Mouse (Mus musculus) ES-E14 (cell line): Measurements from ENCODE around the gene Dclre1b. TPM values are rescaled to one million over a fixed set of nuclear protein-coding genes. Genes with fewer than 3 reads are reported as not detected.
"Not testable (repeated sequence)": the region's sequence is repeated elsewhere in the genome, so short reads cannot be mapped to it uniquely, and the experiment has no call there.

Experiments used
- DNase-seq: peaks from one replicate; pipeline ENCODE4 v3.0.0-alpha.2; 2013; ENCODE audit warnings: low read depth, low spot score
- H3K27ac ChIP-seq: 2 replicates; pipeline ENCODE4 v1.5.1; 2012; ENCODE audit warnings: low read depth, mild to moderate bottlenecking, low read length, moderate library complexity, mixed read lengths; ENCODE audit not compliant: poor library complexity, insufficient read depth, severe bottlenecking
- H3K36me3 ChIP-seq: 2 replicates; pipeline ENCODE4 v1.6.1; 2012; ENCODE audit warnings: mild to moderate bottlenecking, low read length, moderate library complexity, mixed read lengths; ENCODE audit not compliant: control insufficient read depth, poor library complexity, insufficient read depth, severe bottlenecking
- H3K4me1 ChIP-seq, 2 experiments: fragments of 150-350 bp in 1 of 2; sonication (generic) in 1 of 2; 2 replicates each; pipeline ENCODE4 v1.6.1; 2012; ENCODE audit warnings: low read length in 2 of 2, mild to moderate bottlenecking in 1 of 2, mixed read lengths in 1 of 2; ENCODE audit not compliant: control insufficient read depth in 2 of 2, insufficient read depth in 2 of 2, poor library complexity in 1 of 2
- H3K4me3 ChIP-seq, 2 experiments: fragments of 150-350 bp in 1 of 2; sonication (generic) in 1 of 2; 2 replicates each; pipeline ENCODE4 v1.5.1; 2012; ENCODE audit warnings: low read length in 2 of 2, low read depth in 1 of 2, mild to moderate bottlenecking in 1 of 2, mixed read lengths in 1 of 2; ENCODE audit not compliant: insufficient read depth in 1 of 2, poor library complexity in 1 of 2, severe bottlenecking in 1 of 2
- H3K9ac ChIP-seq: 2 replicates; pipeline ENCODE4 v1.6.1; 2012; ENCODE audit warnings: low read depth, mild to moderate bottlenecking, low read length, mixed read lengths; ENCODE audit not compliant: poor library complexity, insufficient read depth, severe bottlenecking
- H3K9me3 ChIP-seq: fragments of 150-350 bp; sonication (generic); 2 replicates; pipeline ENCODE4 v1.6.1; 2012; ENCODE audit warnings: low read depth, mild to moderate bottlenecking, low read length; ENCODE audit not compliant: control insufficient read depth, insufficient read depth
- CHD2 ChIP-seq: IDR thresholded peaks from 2 replicates; pipeline ENCODE4 v1.6.1; 2014; ENCODE audit warnings: mild to moderate bottlenecking, low read depth, low read length, inconsistent platforms
- HCFC1 ChIP-seq: IDR thresholded peaks from 2 replicates; pipeline ENCODE4 v1.6.1; 2012; ENCODE audit warnings: low read length, inconsistent platforms, borderline replicate concordance; ENCODE audit not compliant: insufficient read depth
- MAFK ChIP-seq: IDR thresholded peaks from 2 replicates; pipeline ENCODE4 v1.6.1; 2014; ENCODE audit warnings: mild to moderate bottlenecking, low read depth, low read length, inconsistent platforms; ENCODE audit not compliant: insufficient read depth
- ZC3H11A ChIP-seq: IDR thresholded peaks from 2 replicates; pipeline ENCODE4 v1.6.1; 2012; ENCODE audit warnings: low read depth, mild to moderate bottlenecking, inconsistent platforms, low read length, borderline replicate concordance
- ZNF384 ChIP-seq: IDR thresholded peaks from 2 replicates; pipeline ENCODE4 v1.6.1; 2012; ENCODE audit warnings: low read depth, low read length, inconsistent platforms
- in situ Hi-C, 2 experiments: fragments of 600-800 bp; cut with MboI; formaldehyde crosslinking; loops; one replicate each; pipeline ENCODE4 v1.15.1; 2025; ENCODE audit warnings: low sequenced_read_pairs in 2 of 2, inconsistent platforms in 1 of 2; ENCODE audit not compliant: unreplicated experiment in 2 of 2
- total RNA-seq: library from RNA; depleted of rRNA; stranded (reverse); fragments of 300-350 nt; gene quantifications from 2 replicates; pipeline ENCODE4 v1.2.3, GENCODE M21; 2012

Gene Dclre1b
- total RNA-seq, 1 experiment, result 8.2 TPM

GRCm38 (mm10) chr3:103801631-103802531 is 7.4 kb downstream of the Dclre1b start:
- no peaks in the 10 kb centered on the region for H3K4me1 ChIP-seq
- peaks cover 9% of the 10 kb centered on the region for H3K36me3 ChIP-seq
- in situ Hi-C loops, result no loop called here
- no peak overlapping the region for H3K27ac ChIP-seq
- H3K9me3 ChIP-seq, result no peaks in the 10 kb centered on the region
- no peak overlapping the region for H3K9ac ChIP-seq
- TF ChIP-seq ZNF384 (no peak), HCFC1 (no peak), ZC3H11A (no peak), MAFK (no peak), CHD2 (no peak)
- DNase-seq, result no peak
- no peak overlapping the region for H3K4me3 ChIP-seq

GRCm38 (mm10) chr3:103799507-103799906 is 9.7 kb downstream of the Dclre1b start:
- H3K9me3 ChIP-seq, result no peaks in the 10 kb centered on the region
- no peaks in the 10 kb centered on the region for H3K4me1 ChIP-seq
- H3K9ac ChIP-seq, result no peak overlapping the region
- no peak overlapping the region for H3K4me3 ChIP-seq
- TF ChIP-seq ZNF384 (no peak), MAFK (no peak)
- H3K27ac ChIP-seq, result no peak overlapping the region
- DNase-seq, result no peak
- in situ Hi-C loops, result no loop called here
- peaks cover 9% of the 10 kb centered on the region for H3K36me3 ChIP-seq

GRCm38 (mm10) chr3:103796389-103796788 is 12.9 kb downstream of the Dclre1b start:
- no peak for DNase-seq
- Histone ChIP-seq H3K9me3 (no peaks in the 10 kb centered on the region), H3K4me1 (no peaks in the 10 kb centered on the region), H3K9ac (no peak overlapping the region), H3K27ac (no peak overlapping the region), H3K36me3 (no peaks in the 10 kb centered on the region), H3K4me3 (no peak overlapping the region)
- TF ChIP-seq ZNF384, result no peak
- no peak for TF ChIP-seq CHD2
- no peak for TF ChIP-seq HCFC1
- no peak for TF ChIP-seq MAFK
- TF ChIP-seq ZC3H11A, result no peak
- in situ Hi-C loops, result no loop called here

- Histone ChIP-seq H3K36me3 (no peaks in the 10 kb centered on the region), H3K9me3 (no peaks in the 10 kb centered on the region), H3K4me3 (no peak overlapping the region), H3K4me1 (peaks cover 2 to 6% of the 10 kb centered on the region in 2 experiments; a peak in 2 of 4 replicates), H3K9ac (no peak overlapping the region), H3K27ac (no peak overlapping the region)
- no peak for DNase-seq
- in situ Hi-C loops, result no loop called here
- TF ChIP-seq MAFK, result no peak
- no peak for TF ChIP-seq ZNF384
- TF ChIP-seq HCFC1, result no peak
- no peak for TF ChIP-seq ZC3H11A
- TF ChIP-seq CHD2, result no peak
Observed at GRCm38 (mm10) chr3:103792566-103792965, 16.7 kb downstream of the Dclre1b start.

- in situ Hi-C loops, H3K9me3 ChIP-seq, H3K27ac ChIP-seq, H3K36me3 ChIP-seq, H3K9ac ChIP-seq, H3K4me1 ChIP-seq, DNase-seq: not testable (repeated sequence)
- H3K4me3 ChIP-seq, result peak overlapping the region; percentile 82 to 89; a peak in 3 of 4 replicates
Observed at GRCm38 (mm10) chr3:103792111-103792406, 17.2 kb downstream of the Dclre1b start.
